Mouse (Mus musculus) forebrain, embryonic 11.5 days (tissue): Measurements from ENCODE around the gene Acsl6. TPM values are rescaled to one million over a fixed set of nuclear protein-coding genes. Genes with fewer than 3 reads are reported as not detected.
"Not testable (repeated sequence)": the region's sequence is repeated elsewhere in the genome, so short reads cannot be mapped to it uniquely, and the experiment has no call there.

Source experiments
- ATAC-seq: fragments of 200-750 bp; cut with Nextera tagmentation; replicated peaks from 2 replicates; pipeline ENCODE4 v1.8.0; 2017; ENCODE audit warnings: moderate TSS enrichment; ENCODE audit not compliant: low FRiP score
- DNase-seq: peaks from one replicate; pipeline ENCODE4 v3.0.0-alpha.2; 2017; ENCODE audit warnings: low spot score
- H3K27ac ChIP-seq: fragments of 300-500 bp; sonication (generic); 2 replicates; pipeline ENCODE4 v1.5.1; 2014; ENCODE audit warnings: low read depth, low read length
- H3K27me3 ChIP-seq: fragments of 300-500 bp; sonication (generic); 2 replicates; pipeline ENCODE4 v1.6.1; 2014; ENCODE audit warnings: mild to moderate bottlenecking, low read length, mixed read lengths; ENCODE audit not compliant: control insufficient read depth, insufficient read depth
- H3K36me3 ChIP-seq: fragments of 300-500 bp; sonication (generic); 2 replicates; pipeline ENCODE4 v1.6.1; 2014; ENCODE audit warnings: mild to moderate bottlenecking, low read length, moderate library complexity, mixed read lengths; ENCODE audit not compliant: control insufficient read depth, insufficient read depth
- H3K4me1 ChIP-seq: fragments of 300-500 bp; sonication (generic); replicated peaks from 2 replicates; pipeline ENCODE4 v1.6.1; 2014; ENCODE audit warnings: low read length, mixed read lengths; ENCODE audit not compliant: control insufficient read depth, insufficient read depth
- H3K4me2 ChIP-seq: fragments of 300-500 bp; sonication (generic); 2 replicates; pipeline ENCODE4 v1.6.1; 2014; ENCODE audit warnings: low read depth, mild to moderate bottlenecking, low read length, moderate library complexity, mixed read lengths; ENCODE audit not compliant: severe bottlenecking
- H3K4me3 ChIP-seq: fragments of 300-500 bp; sonication (generic); 2 replicates; pipeline ENCODE4 v1.5.1; 2014; ENCODE audit warnings: low read depth, low read length
- H3K9ac ChIP-seq: fragments of 300-500 bp; sonication (generic); 2 replicates; pipeline ENCODE4 v1.6.1; 2014; ENCODE audit warnings: low read length
- H3K9me3 ChIP-seq: fragments of 300-500 bp; sonication (generic); 2 replicates; pipeline ENCODE4 v1.6.1; 2016; ENCODE audit warnings: low read length, mixed read lengths; ENCODE audit not compliant: control insufficient read depth
- WGBS: fragments of 180-500 bp; shearing (Covaris S2); extraction: QIAGEN DNeasy Blood & Tissue Kit; methylation state at CpG from one replicate; pipeline ENCODE4 v1.1.7; 2014; 5-methylcytosine and 5-hydroxymethylcytosine counted together
- polyA plus RNA-seq: library from polyadenylated mRNA; unstranded; fragments of >200 nt; fragmentation: Nextera tagmentation; extraction: Ambion mirVana; gene quantifications from 2 replicates; pipeline ENCODE4 v1.2.1, GENCODE M21; 2014

The Acsl6 gene
- polyA plus RNA-seq, 1 experiment from 2014 or later, result 17.9 TPM

DNA sequence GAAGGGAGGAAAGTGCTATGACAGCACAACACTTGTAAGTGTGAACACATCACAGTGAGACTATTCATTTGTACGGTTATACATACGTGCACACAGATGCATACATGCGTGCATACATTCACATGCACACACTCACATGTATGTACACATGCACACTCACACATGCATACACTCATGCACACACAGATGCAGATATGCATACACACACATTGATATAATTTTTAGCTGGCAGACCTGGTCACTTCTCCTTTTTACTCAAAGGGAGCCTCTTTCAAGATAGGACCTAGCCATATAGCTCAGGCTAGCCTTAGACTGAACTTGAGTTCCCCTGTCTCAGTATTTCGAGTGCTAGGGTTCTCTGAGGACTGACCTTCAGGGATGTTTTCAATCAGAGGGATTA, 87.7 kb downstream of the Acsl6 start:
- no peaks in the 10 kb centered on the region for H3K27me3 ChIP-seq
- H3K4me3 ChIP-seq, result no peak overlapping the region
- H3K4me2 ChIP-seq, result no peak overlapping the region
- 89% methylated on average over 4 of the region's 4 CpGs for WGBS
- no peaks in the 10 kb centered on the region for H3K4me1 ChIP-seq
- no peaks in the 10 kb centered on the region for H3K9me3 ChIP-seq
- no peak overlapping the region for H3K27ac ChIP-seq
- H3K9ac ChIP-seq, result no peak overlapping the region
- ATAC-seq (no peak), DNase-seq (no peak)
- no peaks in the 10 kb centered on the region for H3K36me3 ChIP-seq

DNA sequence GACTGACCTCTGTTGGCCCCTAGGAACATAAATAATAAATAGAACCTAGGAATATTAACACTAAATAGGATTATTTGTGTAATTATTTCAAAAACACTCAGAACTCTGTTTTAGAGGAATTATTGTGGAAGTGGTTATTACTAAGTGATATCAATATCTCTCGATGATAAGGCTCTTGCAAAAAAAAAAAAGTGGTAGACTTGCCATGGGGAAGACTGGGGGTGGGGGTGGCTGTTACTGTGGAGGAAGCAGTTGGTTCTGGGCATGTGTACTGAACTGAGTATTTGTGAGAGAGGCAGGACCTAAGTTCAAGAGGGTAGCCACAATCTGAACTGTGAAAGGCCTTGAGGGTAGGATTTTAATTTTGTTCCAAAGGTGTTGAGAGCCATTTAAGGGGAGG, 93.1 kb downstream of the Acsl6 start:
- no peak for ATAC-seq
- Histone ChIP-seq H3K9ac (no peak overlapping the region), H3K9me3 (no peaks in the 10 kb centered on the region), H3K36me3 (no peaks in the 10 kb centered on the region), H3K4me1 (no peaks in the 10 kb centered on the region), H3K27ac (no peak overlapping the region), H3K4me3 (no peak overlapping the region), H3K4me2 (no peak overlapping the region), H3K27me3 (no peaks in the 10 kb centered on the region)
- 83% methylated on average over 1 of the region's 1 CpGs for WGBS
- DNase-seq, result no peak

DNA sequence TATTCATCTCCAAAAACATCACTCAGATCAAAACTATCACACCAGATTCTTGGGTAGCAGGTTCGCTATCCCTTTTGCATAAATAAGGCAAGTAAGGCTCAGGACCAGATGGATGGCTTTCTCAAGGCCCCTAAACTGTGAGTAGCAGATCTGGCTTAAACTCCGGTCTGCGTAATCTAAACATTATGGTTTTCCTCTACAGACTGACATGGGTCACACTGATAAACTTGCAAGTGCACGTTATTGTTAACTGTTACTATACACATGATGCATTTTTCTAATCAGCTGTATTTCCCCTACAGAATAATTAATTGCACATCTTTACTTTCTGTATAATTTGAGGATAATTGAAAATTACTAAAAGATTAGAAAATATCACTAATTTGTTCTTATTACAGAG, 94.5 kb downstream of the Acsl6 start:
- H3K4me3 ChIP-seq, result no peak overlapping the region
- no peaks in the 10 kb centered on the region for H3K9me3 ChIP-seq
- H3K36me3 ChIP-seq, result no peaks in the 10 kb centered on the region
- H3K4me2 ChIP-seq, result no peak overlapping the region
- 87% methylated on average over 4 of the region's 4 CpGs for WGBS
- no peak for ATAC-seq
- no peak for DNase-seq
- no peaks in the 10 kb centered on the region for H3K27me3 ChIP-seq
- H3K27ac ChIP-seq, result no peak overlapping the region
- H3K4me1 ChIP-seq, result no peaks in the 10 kb centered on the region
- H3K9ac ChIP-seq, result no peak overlapping the region

DNA sequence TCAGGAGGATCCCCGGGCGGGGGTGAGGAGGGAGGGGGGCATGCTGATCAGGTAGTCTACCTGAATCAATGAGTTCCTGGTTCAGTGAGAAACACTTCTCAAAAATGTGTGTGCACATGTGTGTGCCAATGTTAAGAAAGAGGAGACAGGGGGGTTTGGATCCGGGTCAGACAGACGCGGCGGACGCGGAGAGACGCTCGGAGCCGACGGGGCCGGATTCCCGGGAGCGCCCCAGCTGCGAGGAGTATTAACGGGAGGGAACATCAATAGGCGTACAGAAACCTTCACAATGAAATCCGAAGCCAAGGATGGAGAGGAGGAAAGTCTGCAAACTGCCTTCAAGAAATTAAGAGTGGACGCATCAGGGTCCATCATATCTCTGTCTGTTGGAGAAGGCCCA, 97.2 kb downstream of the Acsl6 start:
- not testable (repeated sequence) for H3K4me2 ChIP-seq, H3K9ac ChIP-seq, H3K27me3 ChIP-seq, H3K4me3 ChIP-seq, H3K4me1 ChIP-seq, DNase-seq, H3K36me3 ChIP-seq, ATAC-seq, H3K27ac ChIP-seq, H3K9me3 ChIP-seq
- 93% methylated on average over 20 of the region's 20 CpGs for WGBS

- H3K27ac ChIP-seq, result no peak overlapping the region
- no peak overlapping the region for H3K4me2 ChIP-seq
- no peaks in the 10 kb centered on the region for H3K9me3 ChIP-seq
- H3K4me1 ChIP-seq, result no peaks in the 10 kb centered on the region
- ATAC-seq (no peak), DNase-seq (no peak)
- no peak overlapping the region for H3K4me3 ChIP-seq
- no peaks in the 10 kb centered on the region for H3K27me3 ChIP-seq
- H3K36me3 ChIP-seq, result no peaks in the 10 kb centered on the region
- WGBS, result 88% methylated on average over 4 of the region's 4 CpGs
- no peak overlapping the region for H3K9ac ChIP-seq
These were observed 101.3 kb downstream of the Acsl6 start for GRCm38 (mm10) chr11:54404885-54405284.

DNA sequence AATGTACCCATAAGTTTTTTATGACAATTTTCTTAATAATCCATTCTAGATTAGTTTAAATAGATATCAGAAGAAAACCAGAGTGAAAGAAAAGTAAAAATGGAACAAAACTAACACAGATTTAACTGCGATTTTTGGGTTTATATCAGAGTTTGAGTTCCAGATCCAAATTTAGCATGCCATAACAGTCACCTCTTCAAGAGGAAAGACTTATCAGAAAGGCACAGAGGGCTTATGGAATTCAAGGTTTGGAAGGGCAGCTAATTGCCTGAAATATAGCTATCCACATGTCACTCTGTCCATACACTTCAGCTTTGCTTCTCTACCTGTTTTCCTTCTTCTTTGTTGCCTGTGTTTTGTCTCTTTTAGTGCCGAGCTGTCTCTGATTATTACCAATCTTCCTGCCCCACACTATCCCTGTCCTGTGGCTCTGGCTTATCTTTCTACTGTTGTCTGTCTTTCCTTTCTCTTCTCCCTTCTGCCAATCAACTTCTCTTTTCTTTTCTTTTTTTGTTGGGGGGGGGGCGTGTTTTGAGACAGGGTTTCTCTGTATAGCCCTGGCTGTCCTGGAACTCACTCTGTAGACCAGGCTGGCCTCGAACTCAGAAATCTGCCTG, 103.4 kb downstream of the Acsl6 start:
- Histone ChIP-seq H3K9me3 (no peaks in the 10 kb centered on the region), H3K27me3 (no peaks in the 10 kb centered on the region), H3K9ac (no peak overlapping the region), H3K36me3 (no peaks in the 10 kb centered on the region), H3K4me1 (no peaks in the 10 kb centered on the region), H3K27ac (no peak overlapping the region), H3K4me2 (no peak overlapping the region), H3K4me3 (no peak overlapping the region)
- ATAC-seq, result no peak
- 83% methylated on average over 4 of the region's 4 CpGs for WGBS
- no peak for DNase-seq

DNA sequence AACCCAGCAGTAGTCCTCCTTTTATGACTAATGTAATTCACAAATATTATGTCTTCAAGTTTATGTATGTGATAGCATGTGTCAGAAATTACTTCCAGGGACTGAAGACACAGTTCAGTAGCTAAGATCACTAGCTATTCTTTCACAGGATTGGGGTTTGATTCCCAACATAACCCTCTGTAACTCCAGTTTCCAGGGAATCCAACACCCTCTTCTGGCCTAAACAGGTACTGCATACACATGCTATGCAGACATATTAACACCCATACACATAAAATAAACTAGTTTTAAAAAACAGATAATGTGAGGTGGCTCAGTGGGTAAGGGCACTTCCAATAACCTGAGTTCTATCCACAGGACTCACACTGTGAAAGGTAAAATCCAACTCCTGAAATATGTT, 107.0 kb downstream of the Acsl6 start:
- Histone ChIP-seq H3K4me2 (no peak overlapping the region), H3K27me3 (no peaks in the 10 kb centered on the region), H3K9me3 (no peaks in the 10 kb centered on the region)

DNA sequence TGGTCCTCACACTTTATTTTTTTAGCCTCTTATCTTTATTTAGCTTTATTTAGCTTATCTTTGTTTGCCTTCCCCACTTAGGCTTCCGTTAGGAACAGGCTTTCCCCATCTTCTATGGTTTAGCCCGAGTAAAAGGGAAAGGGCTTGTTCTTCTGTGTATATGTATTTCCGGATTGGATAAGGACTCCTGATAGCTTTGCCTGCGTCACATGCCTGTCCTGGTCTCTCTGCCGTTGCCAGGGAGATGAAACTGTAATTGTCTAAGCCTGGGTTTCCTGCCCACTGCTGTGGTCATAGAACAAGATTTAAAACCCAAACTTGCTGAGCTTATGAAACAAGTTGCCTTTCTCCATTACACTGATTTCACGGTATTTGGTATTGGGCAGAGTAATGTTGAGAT, 109.4 kb downstream of the Acsl6 start:
- ATAC-seq, result no peak
- no peak overlapping the region for H3K4me2 ChIP-seq

More for the DNA sequence above, 107.0 kb downstream of the Acsl6 start:
- no peak for ATAC-seq
- H3K4me1 ChIP-seq, result no peaks in the 10 kb centered on the region
- no peak overlapping the region for H3K9ac ChIP-seq
- no peak overlapping the region for H3K27ac ChIP-seq
- DNase-seq, result no peak
- H3K36me3 ChIP-seq, result no peaks in the 10 kb centered on the region
- H3K4me3 ChIP-seq, result no peak overlapping the region

More for the DNA sequence above, 109.4 kb downstream of the Acsl6 start:
- H3K27ac ChIP-seq, result no peak overlapping the region
- 67% methylated on average over 6 of the region's 6 CpGs for WGBS
- H3K36me3 ChIP-seq, result no peaks in the 10 kb centered on the region
- no peaks in the 10 kb centered on the region for H3K4me1 ChIP-seq
- H3K27me3 ChIP-seq, result no peaks in the 10 kb centered on the region
- no peaks in the 10 kb centered on the region for H3K9me3 ChIP-seq
- no peak overlapping the region for H3K4me3 ChIP-seq
- H3K9ac ChIP-seq, result no peak overlapping the region
- DNase-seq, result no peak
